Mouse (Mus musculus) CH12.LX (cell line): ENCODE measurements at regions not wholly inside any gene's neighbourhood (a gene's known extent, or its start where the extent isn't known, plus 50 kb on each side); places are given as distances from the start of the nearest gene placed in this dataset.

Experiments used
- CTCF ChIP-seq, 2 experiments: IDR thresholded peaks in 1 of 2; conservative IDR thresholded peaks in 1 of 2; 2 replicates each; pipeline ENCODE4 v1.5.1; 2011 to 2012; ENCODE audit warnings: low read depth in 2 of 2, low read length in 2 of 2, improper control_type of control experiment in 1 of 2, inconsistent platforms in 1 of 2, mild to moderate bottlenecking in 1 of 2, moderate library complexity in 1 of 2
- EP300 ChIP-seq: IDR thresholded peaks from 2 replicates; pipeline ENCODE4 v1.6.1; 2011; ENCODE audit warnings: low read length, improper control_type of control experiment
- JUND ChIP-seq: conservative IDR thresholded peaks from 2 replicates; pipeline ENCODE4 v1.6.1; 2011; ENCODE audit warnings: low read depth, low read length, improper control_type of control experiment
- MAX ChIP-seq: IDR thresholded peaks from 2 replicates; pipeline ENCODE4 v1.6.1; 2011; ENCODE audit warnings: low read length, improper control_type of control experiment
- NRF1 ChIP-seq: IDR thresholded peaks from 2 replicates; pipeline ENCODE4 v1.6.1; 2014; ENCODE audit warnings: low read depth, mild to moderate bottlenecking, inconsistent platforms, low read length, improper control_type of control experiment, moderate library complexity
- POLR2A ChIP-seq: IDR thresholded peaks from 2 replicates; pipeline ENCODE4 v1.6.1; 2011; ENCODE audit warnings: low read depth, mild to moderate bottlenecking, improper control_type of control experiment, low read length
- RAD21 ChIP-seq: IDR thresholded peaks from 2 replicates; pipeline ENCODE4 v1.6.1; 2011; ENCODE audit warnings: low read depth, mild to moderate bottlenecking, low read length, improper control_type of control experiment, moderate library complexity
- SIN3A ChIP-seq: IDR thresholded peaks from 2 replicates; pipeline ENCODE4 v1.6.1; 2012; ENCODE audit warnings: low read length, improper control_type of control experiment, inconsistent platforms
- ZKSCAN1 ChIP-seq: IDR thresholded peaks from 2 replicates; pipeline ENCODE4 v1.6.1; 2012; ENCODE audit warnings: low read depth, inconsistent platforms, low read length, improper control_type of control experiment, borderline replicate concordance

DNA sequence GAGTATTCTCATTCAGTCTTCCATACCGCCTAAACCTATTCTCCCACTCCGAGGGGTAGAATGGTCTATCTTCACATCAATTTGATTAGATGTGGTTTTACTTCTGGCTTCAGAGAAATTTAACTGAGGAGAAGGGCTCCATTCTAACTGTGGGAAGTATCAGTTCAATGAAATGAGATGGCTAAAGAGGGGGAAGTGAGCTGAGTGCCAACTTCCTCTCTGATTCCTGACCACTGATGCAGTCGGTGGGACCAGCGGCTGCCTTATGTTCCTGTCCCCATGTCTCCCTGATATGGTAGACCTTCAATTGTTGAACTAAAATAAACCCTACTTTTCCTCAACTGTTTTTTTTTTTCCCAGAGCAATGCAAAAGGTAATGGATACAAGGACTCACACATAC lies 300.1 kb downstream of the Maf start:
- TF ChIP-seq MAX, result no peak
- TF ChIP-seq CTCF (conservative IDR thresholded peaks at IDR 0.05 in 1 of 2, IDR thresholded peaks at IDR 0.05 in 1 of 2; ENCODE audit: low read depth in 2 of 2, low read length in 2 of 2), result no peak
- no peak for TF ChIP-seq JUND
- no peak for TF ChIP-seq NRF1
- TF ChIP-seq ZKSCAN1, result no peak
- TF ChIP-seq EP300, result no peak
- no peak for TF ChIP-seq SIN3A
- TF ChIP-seq POLR2A, result no peak
- no peak for TF ChIP-seq RAD21
